Mouse (Mus musculus): ENCODE measurements around the gene Cog5.
A peak's percentile ranks its signal among the peaks of the same experiment; 100 is the strongest.

Cog5 gene

DNA sequence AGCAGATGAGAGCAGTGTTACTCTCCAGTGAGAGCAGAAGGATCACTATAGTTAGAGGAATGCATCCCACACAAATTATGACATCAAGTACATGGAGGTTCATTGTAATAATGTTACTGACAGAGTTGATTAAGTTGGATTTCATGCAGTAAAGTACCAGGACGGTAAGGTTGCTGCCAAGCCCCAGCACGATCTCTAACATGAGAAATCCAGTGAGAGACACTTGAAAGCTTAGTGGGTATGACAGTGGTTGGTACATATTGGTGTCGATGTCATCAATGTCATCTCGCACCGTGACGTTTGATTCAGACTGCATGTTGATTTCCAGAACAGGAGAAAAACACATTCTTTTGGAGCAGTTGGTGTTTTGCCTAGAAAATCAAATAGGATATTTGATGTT is 55.0 kb downstream of the Cog5 start:
- DNase-seq (ENCODE audit: low spot score in 2 of 2): no peak

GRCm38 (mm10) chr12:31712233-31712632 is 57.6 kb downstream of the Cog5 start:
- no peak for DNase-seq (ENCODE audit: low spot score in 2 of 2)

DNA sequence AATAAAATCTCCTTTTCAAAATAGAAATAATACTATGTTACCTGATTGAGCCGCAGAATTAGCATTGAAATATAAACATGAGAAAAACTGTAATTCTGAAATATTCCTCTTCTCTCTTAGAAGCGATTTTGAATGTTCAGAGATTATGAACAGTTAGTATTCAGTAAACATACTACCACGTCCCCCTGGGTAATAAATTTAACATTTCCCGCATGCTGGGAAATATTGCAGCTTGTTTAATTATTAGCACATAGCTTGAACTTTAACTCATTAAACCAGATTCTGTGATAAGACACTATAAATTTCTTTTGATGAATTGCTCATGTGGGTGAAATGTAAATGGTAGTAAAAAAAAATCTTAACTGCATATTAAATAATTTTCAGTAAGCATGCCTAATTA is 58.1 kb downstream of the Cog5 start:
- DNase-seq (ENCODE audit: low spot score in 2 of 2): no peak

GRCm38 (mm10) chr12:31713600-31713999 is 58.9 kb downstream of the Cog5 start, which contains the start of gene Gpr22:
Gene Gpr22 (minus strand): TSS chr12:31713947.
- peak; percentile 51 to 57 for DNase-seq (ENCODE audit: low spot score in 2 of 2)

GRCm38 (mm10) chr12:31714070-31714469 is 59.4 kb downstream of the Cog5 start:
- no peak for DNase-seq (ENCODE audit: low spot score in 2 of 2)

GRCm38 (mm10) chr12:31719586-31720275 is 65.1 kb downstream of the Cog5 start:
- no peak for DNase-seq (ENCODE audit: low spot score in 2 of 2)

DNA sequence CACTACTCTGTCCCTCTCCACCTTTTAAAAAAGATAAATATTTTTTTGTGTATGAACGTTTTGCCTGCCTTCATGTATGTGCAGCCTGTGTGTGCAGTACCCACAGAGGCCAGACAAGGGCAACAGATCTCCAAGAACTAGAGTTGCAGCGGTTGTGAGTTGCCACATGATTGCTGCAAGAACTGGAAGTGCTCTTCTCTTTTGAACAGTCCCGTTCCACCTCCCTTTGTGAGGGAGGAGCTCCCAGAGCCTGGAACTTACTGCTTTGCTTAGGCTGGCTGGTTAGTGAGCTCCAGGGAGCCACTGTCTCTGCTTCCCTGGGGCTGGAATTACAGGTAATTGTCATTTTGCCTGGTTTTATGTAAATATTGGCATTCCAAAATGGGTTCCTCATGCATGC is 69.9 kb downstream of the Cog5 start:
- no peak for DNase-seq (ENCODE audit: low spot score in 2 of 2)

DNA sequence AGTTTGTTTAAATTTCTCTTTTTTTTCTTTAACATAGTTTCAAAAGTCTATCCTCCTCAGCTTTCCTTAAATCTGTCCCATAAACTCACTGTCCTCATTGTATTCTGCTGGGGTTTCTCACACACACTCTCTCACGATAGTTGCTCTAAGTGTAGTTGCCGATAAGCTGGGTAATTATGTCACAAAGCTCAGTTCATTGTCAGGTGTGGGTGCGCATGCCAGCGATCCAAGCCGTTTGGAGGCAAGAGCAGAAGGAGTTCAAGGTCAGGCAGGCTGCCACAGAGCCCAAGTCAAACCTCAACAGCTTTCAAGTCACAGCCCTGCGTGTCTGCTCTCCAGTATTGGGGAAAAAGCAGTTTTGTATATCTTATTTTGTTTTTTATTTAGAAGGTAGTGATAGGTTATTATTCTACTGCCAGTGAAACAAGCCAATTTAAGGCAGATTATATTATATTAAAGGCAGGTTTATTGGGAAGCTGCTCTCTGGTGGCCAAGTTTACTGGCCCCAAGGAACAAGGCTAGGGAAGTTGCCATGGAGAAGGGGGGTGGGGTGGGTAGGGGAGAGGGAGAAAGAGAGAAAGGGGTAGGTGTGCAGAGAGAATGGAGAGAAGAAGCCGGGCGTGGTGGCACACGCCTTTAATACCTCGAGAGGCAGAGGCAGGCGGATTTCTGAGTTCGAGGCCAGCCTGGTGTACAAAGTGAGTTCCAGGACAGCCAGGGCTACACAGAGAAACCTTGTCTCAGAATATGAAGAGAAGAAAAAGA is 71.0 kb downstream of the Cog5 start:
- no peak for DNase-seq (ENCODE audit: low spot score in 2 of 2)

DNA sequence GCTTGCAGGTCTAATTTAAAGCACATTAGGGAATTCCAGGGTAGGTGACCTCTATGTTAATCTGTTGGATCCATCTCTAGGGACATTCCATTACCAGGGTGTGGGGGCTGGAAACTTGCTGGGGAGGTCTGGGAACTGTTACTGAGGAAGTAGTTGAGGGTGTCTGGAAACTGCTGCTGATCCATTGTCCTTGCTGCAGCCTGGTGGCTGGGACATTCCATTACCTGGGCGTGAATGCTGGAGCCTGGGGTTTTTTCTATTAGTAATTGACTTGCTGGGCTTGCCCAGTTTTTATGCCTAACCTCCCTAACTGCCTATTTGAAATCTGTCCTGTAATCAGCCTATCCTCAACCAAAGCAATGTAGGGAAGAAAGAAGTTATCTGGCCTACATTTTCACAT is 72.0 kb downstream of the Cog5 start:
- DNase-seq (ENCODE audit: low spot score in 2 of 2): no peak

DNA sequence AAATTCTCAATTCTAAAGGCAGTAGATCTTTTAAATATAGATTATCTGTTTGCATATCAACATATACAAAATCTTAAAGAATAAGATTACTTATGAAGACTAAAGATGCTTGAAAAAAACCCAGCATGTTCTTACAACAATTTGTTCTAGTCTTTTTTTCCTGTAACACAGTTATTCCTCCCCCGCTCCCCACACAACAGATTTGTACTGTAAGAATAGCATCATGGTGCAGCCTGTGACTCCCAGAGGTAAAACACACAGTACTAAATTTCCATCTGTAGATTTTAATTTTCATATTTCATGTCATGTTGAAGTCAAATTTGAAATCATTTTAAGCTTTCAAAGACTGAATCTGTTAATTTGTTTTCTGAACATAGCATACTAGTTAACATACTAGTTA is 75.5 kb downstream of the Cog5 start:
- peak in 1 of 2 experiments; percentile 36 for DNase-seq (ENCODE audit: low spot score in 2 of 2)

DNA sequence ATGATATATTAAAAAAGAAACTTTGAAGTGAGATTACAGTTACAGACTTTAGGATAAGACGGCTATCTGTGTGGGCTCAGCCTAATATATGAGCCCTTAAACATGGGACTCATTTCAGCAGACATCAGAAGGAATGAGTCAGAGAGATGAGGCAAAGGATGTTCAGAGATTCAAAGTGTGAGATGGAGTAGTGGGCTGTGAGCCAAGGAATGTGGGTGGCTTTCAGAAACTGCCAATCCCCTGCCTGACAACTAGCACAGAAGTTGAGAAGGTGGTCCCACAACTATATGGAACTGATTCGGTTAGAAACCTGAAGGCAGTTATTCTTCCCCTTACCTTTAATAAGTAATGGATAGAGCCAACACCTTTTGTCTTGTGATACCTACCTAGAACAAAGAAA is 79.9 kb downstream of the Cog5 start:
- peak in 1 of 2 experiments; percentile 24 for DNase-seq (ENCODE audit: low spot score in 2 of 2)

- DNase-seq (ENCODE audit: low spot score in 2 of 2): no peak
Measured at GRCm38 (mm10) chr12:31747301-31747700, 92.6 kb downstream of the Cog5 start.

DNA sequence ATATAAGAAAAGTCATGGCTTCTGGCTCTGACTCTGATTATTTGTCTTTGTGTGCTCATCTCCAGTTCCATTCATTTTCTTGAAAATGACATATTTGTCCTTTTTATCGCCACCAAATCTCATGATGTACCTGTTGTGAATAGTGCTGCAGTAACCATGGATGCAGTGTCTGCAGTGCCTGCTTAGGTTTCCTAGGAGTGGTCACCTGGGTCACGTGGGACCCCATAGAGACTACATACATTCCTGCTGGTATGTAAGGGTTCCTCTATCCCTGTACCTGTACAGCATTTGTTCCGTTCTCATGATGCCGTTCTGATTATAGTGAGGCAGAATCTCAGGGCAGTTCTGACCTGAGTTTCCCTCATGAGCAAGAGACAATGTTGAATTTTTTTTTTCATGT is 95.2 kb downstream of the Cog5 start:
- no peak for DNase-seq (ENCODE audit: low spot score in 2 of 2)

GRCm38 (mm10) chr12:31754465-31754864 is 99.8 kb downstream of the Cog5 start:
- DNase-seq (ENCODE audit: low spot score in 2 of 2): no peak

DNA sequence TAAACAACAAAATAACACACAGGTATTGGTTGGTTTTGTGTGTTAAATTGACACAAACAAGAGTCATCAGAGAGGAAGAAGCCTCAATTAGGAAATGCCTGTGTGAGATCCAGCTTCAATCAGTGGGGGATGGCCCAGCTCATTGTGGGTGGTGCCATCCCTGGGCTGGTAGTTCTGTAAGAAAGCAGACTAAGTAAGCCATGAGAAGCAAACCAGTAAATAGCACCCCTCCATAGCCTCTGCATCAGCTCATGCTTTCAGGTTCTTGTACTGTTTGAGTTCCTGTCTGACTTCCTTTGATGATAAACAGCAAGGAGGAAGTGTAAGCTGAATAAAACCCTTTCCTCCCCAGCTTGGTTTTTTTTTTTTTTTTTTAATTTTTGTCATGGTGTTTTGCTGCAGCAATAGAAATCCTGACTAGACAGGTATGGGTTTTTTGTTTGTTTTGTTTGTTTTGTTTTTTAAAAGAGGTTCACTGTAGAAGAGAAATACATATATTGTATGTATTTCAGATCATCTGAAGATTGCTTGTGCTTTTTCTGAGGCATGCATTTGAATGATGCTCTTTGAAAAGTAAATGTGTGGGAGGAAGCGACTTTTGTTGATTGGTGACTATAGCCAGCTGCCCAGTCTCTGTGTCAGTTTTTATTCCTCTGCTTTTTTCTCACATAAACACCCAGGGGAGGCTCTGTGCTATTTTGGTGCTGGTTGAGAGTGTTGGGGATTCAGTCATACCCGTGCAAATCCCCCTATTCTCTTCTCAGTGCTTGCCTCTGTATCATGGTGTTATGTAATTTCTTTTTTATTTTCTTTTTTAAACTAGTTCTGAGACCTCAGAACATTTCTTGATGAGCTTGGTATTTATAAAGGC is 101.5 kb downstream of the Cog5 start:
- DNase-seq (ENCODE audit: low spot score in 2 of 2): no peak

DNA sequence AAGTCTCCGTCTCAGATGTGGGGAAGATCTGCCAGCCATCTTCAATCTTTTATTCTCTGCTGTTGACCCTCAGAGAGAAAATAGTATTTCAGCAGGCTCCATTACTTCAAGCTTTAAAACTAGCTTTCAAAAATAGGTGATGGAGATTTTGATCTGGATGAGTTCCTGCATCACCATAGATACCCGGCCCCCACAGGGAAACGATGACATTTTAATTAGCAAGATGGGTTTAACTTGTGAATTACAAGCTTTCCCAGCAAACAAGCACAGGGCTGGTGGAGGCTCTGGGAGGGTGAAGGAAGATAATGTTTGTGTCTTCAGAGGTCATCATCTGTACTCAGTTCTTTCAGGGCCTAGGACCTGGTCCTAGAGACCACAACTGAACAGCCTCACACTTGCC is 118.9 kb downstream of the Cog5 start:
- no peak for DNase-seq (ENCODE audit: low spot score in 2 of 2)

- DNase-seq (ENCODE audit: low spot score in 2 of 2): no peak
Measured at GRCm38 (mm10) chr12:31784291-31784690, 129.6 kb downstream of the Cog5 start.

- no peak for DNase-seq (ENCODE audit: low spot score in 2 of 2)
Measured at GRCm38 (mm10) chr12:31788530-31788929, 133.9 kb downstream of the Cog5 start.

DNA sequence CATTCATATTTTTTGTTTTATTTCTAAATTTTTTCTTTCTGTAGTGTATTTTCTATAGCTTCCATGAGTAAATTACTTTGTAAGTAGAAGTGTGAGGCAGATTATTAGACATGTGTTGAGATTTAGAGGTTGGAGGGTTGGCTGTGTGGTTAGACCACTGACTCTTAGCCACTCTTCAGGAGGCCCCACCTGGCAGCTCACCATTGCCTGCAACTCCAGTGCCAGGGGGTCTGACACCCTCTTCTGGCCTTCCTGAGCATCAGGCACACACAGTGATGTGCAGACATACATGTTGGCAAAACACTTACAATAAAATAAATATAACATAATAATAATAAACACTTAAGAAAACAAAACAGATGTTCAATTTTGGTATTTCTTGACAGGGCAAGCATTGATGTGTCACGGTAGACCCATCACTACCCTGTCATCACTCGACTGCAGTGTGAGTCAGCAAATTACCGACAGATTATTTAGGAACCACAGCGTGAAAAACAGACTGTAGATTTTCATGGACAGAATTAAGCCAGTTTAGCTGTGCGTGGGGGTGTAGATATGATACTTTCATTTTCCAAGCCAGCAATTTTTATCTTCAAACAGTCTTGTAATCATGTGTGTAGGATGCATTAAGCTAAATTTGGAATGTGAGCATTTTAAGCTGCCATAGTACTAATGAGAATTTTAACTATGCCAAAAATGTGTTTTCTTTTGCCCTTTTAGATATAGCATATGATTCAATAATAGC is 151.9 kb downstream of the Cog5 start:
- DNase-seq (ENCODE audit: low spot score in 2 of 2): no peak

GRCm38 (mm10) chr12:31818051-31818461 is 163.4 kb downstream of the Cog5 start:
- no peak for DNase-seq (ENCODE audit: low spot score in 2 of 2)

- no peak for DNase-seq (ENCODE audit: low spot score in 2 of 2)
Measured at GRCm38 (mm10) chr12:31819096-31819495, 164.4 kb downstream of the Cog5 start.

- no peak for DNase-seq (ENCODE audit: low spot score in 2 of 2)
Measured at GRCm38 (mm10) chr12:31819520-31819919, 164.9 kb downstream of the Cog5 start.

All from frontal cortex, postnatal 10 days (tissue).